8 mouse cellular contexts compared by ENCODE assay signal in genomic region chr16:97292484-97293048, GRCm38 (mm10).
A peak's percentile ranks its signal among the peaks of the same experiment; 100 is the strongest.
DNase-seq lines count a peak whose midpoint lies in the region; ATAC-seq and TF ChIP-seq lines count a peak whose summit lies in the region.
"Had no signal": no experiment of that assay in that cellular context is flagged by ENCODE, and none has a peak within 500 bp of the region (broad histone marks: within the 10 kb centered on the region; RNA-seq: fewer than 3 reads in every experiment).

No protein-coding gene starts in this region.

- H3K9me3 ChIP-seq in hindbrain, postnatal 0 days (ENCODE audit: low read length) = no peaks in the 10 kb centered on the region

- peak; percentile 69 for DNase-seq in MN1 (ENCODE audit: low spot score)
- DNase-seq in embryo, embryonic 10 days (ENCODE audit: low spot score) = peak; percentile 74
- DNase-seq in hindbrain, postnatal 0 days (ENCODE audit: low spot score) = peak; percentile 58
- DNase-seq in mesoderm, embryonic 11.5 days (ENCODE audit: low read depth, low spot score) = peak; percentile 68
- no peak for DNase-seq in spleen, postnatal 4 days (ENCODE audit: low spot score in 2 of 2)
- no peak for DNase-seq in cerebellum, adult 9-11 months
- DNase-seq in gastrocnemius, postnatal 4 days (ENCODE audit: low spot score in 2 of 2) = no peak

- WGBS in hindbrain, postnatal 0 days = 5% methylated on average over 11 of the region's 11 CpGs

- peaks cover 14% of the 10 kb centered on the region; the same call in 1 of the 2 replicates for H3K4me1 ChIP-seq in hindbrain, postnatal 0 days (ENCODE audit: insufficient read depth, low read length)

- no peak overlapping the region for H3K9ac ChIP-seq in hindbrain, postnatal 0 days (replicated peaks; ENCODE audit: low read length)

- no peak overlapping the region for H3K27ac ChIP-seq in hindbrain, postnatal 0 days

- no peaks in the 10 kb centered on the region for H3K36me3 ChIP-seq in hindbrain, postnatal 0 days (ENCODE audit: insufficient read depth, low read length)

- no peak for TF ChIP-seq CTCF in hindbrain, postnatal 0 days (IDR thresholded peaks at IDR 0.05; ENCODE audit: low read depth)

- ATAC-seq in hindbrain, postnatal 0 days = peak; percentile 71

- H3K4me2 ChIP-seq in hindbrain, postnatal 0 days (ENCODE audit: low read depth, low read length) = peak overlapping the region; percentile 43

- 0 out of 2 replicates have a peak overlapping the region, but pooled peaks have one; percentile 6 for H3K4me3 ChIP-seq in hindbrain, postnatal 0 days (ENCODE audit: low read length)
- H3K4me3 ChIP-seq: myocyte had no signal

- no peaks in the 10 kb centered on the region for H3K27me3 ChIP-seq in hindbrain, postnatal 0 days (ENCODE audit: insufficient read depth, low read length)

Comparison
In these comparisons a context has a peak if more than half of its experiments do, and no peak if none do; other contexts are left out.
1. DNase-seq: peak in MN1 (single experiment), embryo, embryonic 10 days (single experiment), hindbrain, postnatal 0 days (single experiment) and mesoderm, embryonic 11.5 days (single experiment); none in spleen, postnatal 4 days (0 of 2), cerebellum, adult 9-11 months (single experiment) and gastrocnemius, postnatal 4 days (0 of 2).